Mouse (Mus musculus): Measurements from ENCODE around the gene Mgat4a. TPM values are rescaled to one million over a fixed set of nuclear protein-coding genes. Genes with fewer than 3 reads are reported as not detected.

Gene Mgat4a
- polyA plus RNA-seq, 1 experiment, result 24.9 TPM

- TF ChIP-seq POLR2A (IDR thresholded peaks at IDR 0.05; ENCODE audit: borderline replicate concordance, low read depth, low read length), result no peak
- no peak for TF ChIP-seq CTCF (IDR thresholded peaks at IDR 0.05; ENCODE audit: low read depth, low read length)
- Histone ChIP-seq H3K4me3 (ENCODE audit: insufficient read depth, low read length) (no peak overlapping the region), H3K4me1 (ENCODE audit: control insufficient read depth, insufficient read depth, low read length) (no peaks in the 10 kb centered on the region), H3K27ac (ENCODE audit: insufficient read depth, low read depth, low read length) (no peak overlapping the region)
These were observed 97.7 kb downstream of the Mgat4a start for GRCm38 (mm10) chr1:37442848-37443835.

DNA sequence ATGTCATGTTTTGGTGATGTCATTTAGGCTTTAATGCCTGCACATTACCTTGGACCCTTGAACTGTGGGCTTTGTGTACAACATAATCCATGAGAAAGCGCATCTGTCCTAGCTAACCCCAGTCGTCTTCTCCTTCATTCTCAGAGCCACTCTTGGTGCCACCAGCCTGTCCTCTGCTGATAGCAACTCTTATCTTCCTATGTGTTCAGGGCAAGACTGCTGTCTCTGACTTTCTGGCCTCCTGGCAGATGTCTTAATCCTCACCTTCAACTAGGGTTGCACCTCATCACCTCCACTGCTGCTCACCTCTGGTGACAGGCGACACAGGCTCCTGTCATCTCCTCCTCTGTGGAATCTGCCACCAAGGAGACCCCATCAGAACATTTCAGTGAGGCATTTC is 104.4 kb downstream of the Mgat4a start:
- no peak for TF ChIP-seq CTCF (IDR thresholded peaks at IDR 0.05; ENCODE audit: low read depth, low read length)
- no peak for TF ChIP-seq POLR2A (IDR thresholded peaks at IDR 0.05; ENCODE audit: borderline replicate concordance, low read depth, low read length)
- H3K27ac ChIP-seq (ENCODE audit: insufficient read depth, low read depth, low read length), result no peak overlapping the region
- no peak overlapping the region for H3K4me3 ChIP-seq (ENCODE audit: insufficient read depth, low read length)
- peaks cover 3% of the 10 kb centered on the region for H3K4me1 ChIP-seq (ENCODE audit: control insufficient read depth, insufficient read depth, low read length)

GRCm38 (mm10) chr1:37430297-37430840 is 110.4 kb downstream of the Mgat4a start:
- Histone ChIP-seq H3K4me1 (ENCODE audit: control insufficient read depth, insufficient read depth, low read length) (peaks cover 22% of the 10 kb centered on the region), H3K27ac (ENCODE audit: insufficient read depth, low read depth, low read length) (no peak overlapping the region), H3K4me3 (ENCODE audit: insufficient read depth, low read length) (peak overlapping the region; percentile 76)
- TF ChIP-seq CTCF (IDR thresholded peaks at IDR 0.05; ENCODE audit: low read depth, low read length), result no peak
- TF ChIP-seq POLR2A (IDR thresholded peaks at IDR 0.05; ENCODE audit: borderline replicate concordance, low read depth, low read length), result no peak

GRCm38 (mm10) chr1:37429366-37430296 is 111.2 kb downstream of the Mgat4a start, which contains the start of the genes Coa5 and Unc50:
TSS of gene Coa5 (minus strand) at chr1:37430103.
TSS of gene Unc50 (plus strand) at chr1:37430139.
- Histone ChIP-seq H3K4me1 (ENCODE audit: control insufficient read depth, insufficient read depth, low read length) (peaks cover 22% of the 10 kb centered on the region), H3K4me3 (ENCODE audit: insufficient read depth, low read length) (peak within 1 kb of the TSS; percentile 89), H3K27ac (ENCODE audit: insufficient read depth, low read depth, low read length) (peak within 1 kb of the TSS; percentile 36)
- TF ChIP-seq POLR2A (IDR thresholded peaks at IDR 0.05; ENCODE audit: borderline replicate concordance, low read depth, low read length) (no peak; the same call in 1 of the 2 replicates), CTCF (IDR thresholded peaks at IDR 0.05; ENCODE audit: low read depth, low read length) (no peak)

DNA sequence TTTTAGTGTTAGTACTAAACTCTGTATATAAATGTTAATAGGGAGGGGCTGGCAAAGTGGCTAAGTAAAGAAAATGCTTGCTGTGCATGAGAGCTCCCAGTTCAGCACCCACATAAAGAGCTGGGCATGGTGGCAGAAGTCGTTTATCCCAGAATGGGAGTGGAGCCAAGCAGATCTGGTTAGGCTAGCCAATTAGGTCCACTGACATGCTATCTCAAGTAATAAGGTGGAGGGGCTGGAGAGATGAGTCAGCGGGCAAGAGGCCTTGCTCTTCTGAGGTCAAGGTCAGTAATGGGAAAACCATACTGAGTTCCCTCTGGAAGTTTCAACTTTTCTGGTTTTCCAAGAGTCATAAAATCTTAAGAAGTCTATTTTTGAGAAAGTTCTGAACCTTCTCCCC is 111.9 kb downstream of the Mgat4a start:
- Histone ChIP-seq H3K4me3 (ENCODE audit: insufficient read depth, low read length) (peak overlapping the region; percentile 89), H3K4me1 (ENCODE audit: control insufficient read depth, insufficient read depth, low read length) (peaks cover 22% of the 10 kb centered on the region), H3K27ac (ENCODE audit: insufficient read depth, low read depth, low read length) (peak overlapping the region; percentile 36)
- TF ChIP-seq POLR2A (IDR thresholded peaks at IDR 0.05; ENCODE audit: borderline replicate concordance, low read depth, low read length) (no peak), CTCF (IDR thresholded peaks at IDR 0.05; ENCODE audit: low read depth, low read length) (no peak)

- Histone ChIP-seq H3K4me3 (ENCODE audit: insufficient read depth, low read length) (no peak overlapping the region), H3K27ac (ENCODE audit: insufficient read depth, low read depth, low read length) (peak overlapping the region; percentile 66), H3K4me1 (ENCODE audit: control insufficient read depth, insufficient read depth, low read length) (peaks cover 22% of the 10 kb centered on the region)
- TF ChIP-seq CTCF (IDR thresholded peaks at IDR 0.05; ENCODE audit: low read depth, low read length), result no peak
- no peak for TF ChIP-seq POLR2A (IDR thresholded peaks at IDR 0.05; ENCODE audit: borderline replicate concordance, low read depth, low read length)
These were observed 113.5 kb downstream of the Mgat4a start for GRCm38 (mm10) chr1:37427144-37427875.

DNA sequence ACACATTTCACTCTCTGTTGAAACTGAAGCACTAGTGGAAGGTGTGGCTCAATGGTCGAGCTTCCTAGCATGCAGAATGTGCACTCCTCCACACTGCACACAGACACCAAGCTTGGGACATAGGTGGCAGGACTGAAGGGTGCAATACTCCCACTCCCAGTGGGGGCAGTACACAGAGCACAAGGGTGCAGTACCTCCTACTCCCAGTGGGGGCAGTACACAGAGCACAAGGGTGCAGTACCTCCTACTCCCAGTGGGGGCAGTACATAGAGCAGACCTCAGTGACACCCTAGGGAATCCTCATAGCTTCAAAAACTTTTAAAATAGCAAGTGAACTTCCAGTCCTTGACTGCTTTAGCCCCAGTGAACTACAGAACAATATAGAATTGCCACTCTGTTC is 121.4 kb downstream of the Mgat4a start:
- no peak overlapping the region for H3K4me3 ChIP-seq (ENCODE audit: insufficient read depth, low read length)
- H3K4me1 ChIP-seq (ENCODE audit: control insufficient read depth, insufficient read depth, low read length), result peaks cover 2% of the 10 kb centered on the region; the same call in 1 of the 2 replicates
- TF ChIP-seq CTCF (IDR thresholded peaks at IDR 0.05; ENCODE audit: low read depth, low read length) (peak; percentile 98), POLR2A (IDR thresholded peaks at IDR 0.05; ENCODE audit: borderline replicate concordance, low read depth, low read length) (no peak)
- H3K27ac ChIP-seq (ENCODE audit: insufficient read depth, low read depth, low read length), result no peak overlapping the region

DNA sequence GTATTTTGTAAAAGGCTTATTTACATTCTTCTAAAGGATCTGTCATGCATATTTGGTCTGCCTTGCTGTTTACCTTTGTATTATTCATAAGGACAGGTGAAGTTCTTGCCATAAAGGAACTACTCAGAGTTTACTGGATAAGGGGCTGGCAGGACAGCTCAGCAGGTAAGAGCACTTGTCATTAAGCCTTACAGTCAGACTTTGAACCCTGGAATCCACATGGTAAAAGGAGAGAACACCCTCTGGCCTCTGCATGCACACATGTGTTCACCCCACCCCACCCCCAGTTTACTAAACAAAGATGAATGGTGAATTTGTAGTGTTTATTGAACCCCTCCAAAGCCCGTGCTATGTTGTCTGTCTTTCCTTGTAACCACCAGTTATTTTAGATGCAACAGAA is 125.4 kb downstream of the Mgat4a start:
- TF ChIP-seq POLR2A (IDR thresholded peaks at IDR 0.05; ENCODE audit: borderline replicate concordance, low read depth, low read length) (no peak), CTCF (IDR thresholded peaks at IDR 0.05; ENCODE audit: low read depth, low read length) (no peak)
- Histone ChIP-seq H3K4me3 (ENCODE audit: insufficient read depth, low read length) (no peak overlapping the region), H3K4me1 (ENCODE audit: control insufficient read depth, insufficient read depth, low read length) (no peaks in the 10 kb centered on the region), H3K27ac (ENCODE audit: insufficient read depth, low read depth, low read length) (no peak overlapping the region)

- TF ChIP-seq CTCF (IDR thresholded peaks at IDR 0.05; ENCODE audit: low read depth, low read length) (no peak), POLR2A (IDR thresholded peaks at IDR 0.05; ENCODE audit: borderline replicate concordance, low read depth, low read length) (no peak)
- Histone ChIP-seq H3K4me3 (ENCODE audit: insufficient read depth, low read length) (no peak overlapping the region), H3K4me1 (ENCODE audit: control insufficient read depth, insufficient read depth, low read length) (peaks cover 10% of the 10 kb centered on the region)
These were observed 131.2 kb downstream of the Mgat4a start for GRCm38 (mm10) chr1:37409647-37410046.

More at GRCm38 (mm10) chr1:37409647-37410046, 131.2 kb downstream of the Mgat4a start:
- no peak overlapping the region for H3K27ac ChIP-seq (ENCODE audit: insufficient read depth, low read depth, low read length)

Data from bone marrow macrophage, adult 2 months (primary cell).